Mouse (Mus musculus) thymus, adult 2 months (tissue): ENCODE results near the gene Calcrl.

Experiments
- CTCF ChIP-seq: fragments of 200-500 bp; IDR thresholded peaks from 2 replicates; pipeline ENCODE4 v1.5.1; 2012; ENCODE audit warnings: mild to moderate bottlenecking, control low read depth, low read length, moderate library complexity, borderline replicate concordance; ENCODE audit not compliant: control insufficient read depth, poor library complexity, insufficient read depth; ENCODE audit errors: extremely low read depth
- POLR2A ChIP-seq: fragments of 200-500 bp; IDR thresholded peaks from 2 replicates; pipeline ENCODE4 v1.6.1; 2012; ENCODE audit warnings: mild to moderate bottlenecking, low read length, control low read depth, moderate library complexity; ENCODE audit not compliant: control insufficient read depth, poor library complexity, insufficient read depth; ENCODE audit errors: extremely low read depth

- TF ChIP-seq CTCF (no peak), POLR2A (no peak)
Observed at GRCm38 (mm10) chr2:84365266-84365665, 59.9 kb downstream of the Calcrl start.
